In the genomic region with DNA sequence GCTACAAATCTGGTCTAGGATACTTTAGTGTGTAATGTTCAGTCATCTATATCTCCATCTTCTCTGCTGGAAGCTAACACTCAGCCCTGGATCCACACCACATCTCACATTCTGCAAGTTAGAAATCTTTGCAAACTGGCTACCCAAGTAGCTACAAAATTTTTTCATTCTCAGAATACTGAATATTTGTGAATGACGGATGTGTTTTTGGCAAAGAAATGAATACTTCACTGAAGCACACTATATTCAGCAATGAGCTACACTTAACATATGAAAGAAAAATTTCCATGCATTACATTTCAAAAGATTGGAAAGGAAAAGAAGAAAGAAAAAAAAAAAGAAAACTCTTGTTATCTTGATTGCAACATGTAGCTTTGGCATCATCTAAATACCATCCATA, we compare ENCODE assay signal across 32 mouse cellular contexts.
"Had no signal": no experiment of that assay in that cellular context is flagged by ENCODE, and none has a peak within 500 bp of the region (broad histone marks: within the 10 kb centered on the region; RNA-seq: fewer than 3 reads in every experiment).

No protein-coding gene starts in this region.

- H3K36me3 ChIP-seq: heart, embryonic 12.5 days; heart, embryonic 13.5 days; heart, embryonic 15.5 days; hindbrain, embryonic 10.5 days; hindbrain, embryonic 12.5 days; hindbrain, embryonic 13.5 days; hindbrain, embryonic 15.5 days; intestine, embryonic 15.5 days; kidney, embryonic 15.5 days had no signal

- H3K4me3 ChIP-seq: heart, embryonic 12.5 days; heart, embryonic 13.5 days; heart, embryonic 15.5 days; hindbrain, embryonic 10.5 days; hindbrain, embryonic 12.5 days; hindbrain, embryonic 13.5 days; hindbrain, embryonic 15.5 days; intestine, embryonic 15.5 days; kidney, embryonic 15.5 days; left cerebral cortex, adult 2 months had no signal

- H3K27ac ChIP-seq: heart, embryonic 13.5 days; heart, embryonic 15.5 days; hindbrain, embryonic 10.5 days; hindbrain, embryonic 12.5 days; hindbrain, embryonic 13.5 days; hindbrain, embryonic 14.5 days; hindbrain, embryonic 15.5 days; hindbrain, postnatal 0 days; intestine, embryonic 15.5 days; kidney, embryonic 15.5 days; kidney, postnatal 0 days; left cerebral cortex, adult 2 months had no signal

- H3K9ac ChIP-seq: heart, embryonic 12.5 days; heart, embryonic 13.5 days; heart, embryonic 15.5 days; hindbrain, embryonic 12.5 days; hindbrain, embryonic 13.5 days; hindbrain, embryonic 14.5 days; hindbrain, embryonic 15.5 days; intestine, embryonic 15.5 days; kidney, embryonic 15.5 days had no signal

- H3K4me2 ChIP-seq: heart, embryonic 12.5 days; heart, embryonic 13.5 days; heart, embryonic 15.5 days; hindbrain, embryonic 12.5 days; hindbrain, embryonic 13.5 days; hindbrain, embryonic 14.5 days; hindbrain, embryonic 15.5 days; intestine, embryonic 15.5 days; kidney, embryonic 15.5 days had no signal

- H3K27me3 ChIP-seq: heart, embryonic 12.5 days; heart, embryonic 13.5 days; heart, embryonic 15.5 days; hindbrain, embryonic 12.5 days; hindbrain, embryonic 13.5 days; hindbrain, embryonic 15.5 days; intestine, embryonic 15.5 days; kidney, embryonic 15.5 days had no signal

- H3K4me1 ChIP-seq: heart, embryonic 12.5 days; hindbrain, embryonic 10.5 days; hindbrain, embryonic 12.5 days; hindbrain, embryonic 13.5 days; hindbrain, embryonic 15.5 days; intestine, embryonic 15.5 days; kidney, embryonic 15.5 days had no signal

- H3K9me3 ChIP-seq: heart, embryonic 12.5 days; heart, embryonic 13.5 days; heart, embryonic 15.5 days; hindbrain, embryonic 10.5 days; hindbrain, embryonic 12.5 days; hindbrain, embryonic 13.5 days; hindbrain, embryonic 15.5 days; intestine, embryonic 15.5 days; kidney, embryonic 15.5 days had no signal

- DNase-seq: heart, postnatal 10 days; heart, postnatal 14 days; heart, postnatal 36 days; heart, postnatal 4 days; kidney, adult 11 months; kidney, adult 18-20 months; kidney, adult 2 months; kidney, adult 8-10 months; kidney, adult 9 months; kidney, postnatal 10 days; kidney, postnatal 14 days; kidney, postnatal 25 days; kidney, postnatal 36 days; kidney, postnatal 4 days; layer of hippocampus, adult 9-11 months had no signal

- ATAC-seq: hindbrain, embryonic 16.5 days; hindbrain, postnatal 0 days; inflammation-experienced regulatory T-cells, adult 6 months; intestine, embryonic 15.5 days; intestine, embryonic 16.5 days; intestine, postnatal 0 days had no signal
